Mouse (Mus musculus): ENCODE data around the gene Wiz. TPM values are rescaled to one million over a fixed set of nuclear protein-coding genes. Genes with fewer than 3 reads are reported as not detected.

Wiz gene
- polyA plus RNA-seq, 1 experiment from 2014 or later: 27.6 TPM

- peak; percentile 62 for DNase-seq (ENCODE audit: low spot score)
Observed at GRCm38 (mm10) chr17:32388370-32389100, 704 bp downstream of the Wiz start.

GRCm38 (mm10) chr17:32387986-32388369 is 1.3 kb downstream of the Wiz start:
- H3K27ac ChIP-seq (replicated peaks; ENCODE audit: low read depth, low read length): no peak overlapping the region
- H3K9ac ChIP-seq (ENCODE audit: low read depth, low read length): peak overlapping the region; percentile 84

More at GRCm38 (mm10) chr17:32388370-32389100, 704 bp downstream of the Wiz start:
- Histone ChIP-seq H3K9me3 (ENCODE audit: control insufficient read depth, low read length) (no peaks in the 10 kb centered on the region), H3K27me3 (replicated peaks; ENCODE audit: control insufficient read depth, insufficient read depth, low read length) (peaks cover 35% of the 10 kb centered on the region), H3K27ac (replicated peaks; ENCODE audit: low read depth, low read length) (peak overlapping the region; percentile 82), H3K9ac (ENCODE audit: low read depth, low read length) (peak overlapping the region; percentile 84), H3K4me2 (ENCODE audit: low read depth, low read length) (peak overlapping the region; percentile 98), H3K4me3 (ENCODE audit: low read depth, low read length) (peak overlapping the region; percentile 78), H3K36me3 (ENCODE audit: control insufficient read depth, insufficient read depth, low read length) (peaks cover 21% of the 10 kb centered on the region), H3K4me1 (ENCODE audit: control insufficient read depth, insufficient read depth, low read length) (peaks cover 4% of the 10 kb centered on the region; the same call in 1 of the 2 replicates)
- peak; percentile 45 for ATAC-seq (ENCODE audit: low read depth)
- WGBS: 2% methylated on average over 15 of the region's 39 CpGs

GRCm38 (mm10) chr17:32386659-32387432 is 2.4 kb downstream of the Wiz start:
- Histone ChIP-seq H3K9ac (ENCODE audit: low read depth, low read length) (no peak overlapping the region), H3K4me2 (ENCODE audit: low read depth, low read length) (no peak overlapping the region), H3K36me3 (ENCODE audit: control insufficient read depth, insufficient read depth, low read length) (peaks cover 29% of the 10 kb centered on the region), H3K27ac (replicated peaks; ENCODE audit: low read depth, low read length) (no peak overlapping the region), H3K27me3 (replicated peaks; ENCODE audit: control insufficient read depth, insufficient read depth, low read length) (peaks cover 19% of the 10 kb centered on the region), H3K9me3 (ENCODE audit: control insufficient read depth, low read length) (no peaks in the 10 kb centered on the region), H3K4me1 (ENCODE audit: control insufficient read depth, insufficient read depth, low read length) (peaks cover 4% of the 10 kb centered on the region; the same call in 1 of the 2 replicates), H3K4me3 (ENCODE audit: low read depth, low read length) (no peak overlapping the region)
- no peak for ATAC-seq (ENCODE audit: low read depth)
- WGBS: 67% methylated on average over 9 of the region's 9 CpGs
- peak; percentile 35 for DNase-seq (ENCODE audit: low spot score)

More at GRCm38 (mm10) chr17:32387986-32388369, 1.3 kb downstream of the Wiz start:
- no peaks in the 10 kb centered on the region for H3K9me3 ChIP-seq (ENCODE audit: control insufficient read depth, low read length)
- ATAC-seq (ENCODE audit: low read depth): no peak
- peaks cover 30% of the 10 kb centered on the region for H3K27me3 ChIP-seq (replicated peaks; ENCODE audit: control insufficient read depth, insufficient read depth, low read length)
- peaks cover 4% of the 10 kb centered on the region; the same call in 1 of the 2 replicates for H3K4me1 ChIP-seq (ENCODE audit: control insufficient read depth, insufficient read depth, low read length)
- 31% methylated on average over 7 of the region's 7 CpGs for WGBS
- H3K4me3 ChIP-seq (ENCODE audit: low read depth, low read length): peak overlapping the region; percentile 78
- peaks cover 24% of the 10 kb centered on the region for H3K36me3 ChIP-seq (ENCODE audit: control insufficient read depth, insufficient read depth, low read length)
- H3K4me2 ChIP-seq (ENCODE audit: low read depth, low read length): peak overlapping the region; percentile 98
- DNase-seq (ENCODE audit: low spot score): no peak

DNA sequence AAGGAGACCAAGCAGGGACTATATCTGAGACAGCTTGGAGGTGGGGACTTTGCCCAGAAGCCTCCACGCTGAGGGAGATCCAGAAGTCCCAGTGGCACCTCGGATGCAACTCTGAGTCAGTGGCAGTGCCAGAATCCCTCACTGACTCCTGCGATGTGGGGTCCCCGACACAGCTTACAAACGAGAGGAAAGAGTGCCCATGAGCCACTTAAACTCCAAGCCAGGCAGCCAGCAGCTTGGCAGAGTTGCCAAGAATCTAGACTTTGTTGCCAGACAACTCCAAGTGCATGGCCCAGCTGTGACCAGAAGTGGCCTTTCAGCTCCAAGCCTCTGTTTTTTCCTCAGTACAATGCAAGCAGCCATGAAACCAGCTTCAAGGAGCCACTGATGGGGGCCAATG is 5.6 kb downstream of the Wiz start:
- WGBS: 90% methylated on average over 5 of the region's 5 CpGs
- Histone ChIP-seq H3K9me3 (ENCODE audit: control insufficient read depth, low read length) (no peaks in the 10 kb centered on the region), H3K27me3 (replicated peaks; ENCODE audit: control insufficient read depth, insufficient read depth, low read length) (no peaks in the 10 kb centered on the region)

GRCm38 (mm10) chr17:32382576-32382975 is 6.7 kb downstream of the Wiz start:
- Histone ChIP-seq H3K9ac (ENCODE audit: low read depth, low read length) (no peak overlapping the region), H3K9me3 (ENCODE audit: control insufficient read depth, low read length) (no peaks in the 10 kb centered on the region), H3K4me2 (ENCODE audit: low read depth, low read length) (no peak overlapping the region), H3K4me1 (ENCODE audit: control insufficient read depth, insufficient read depth, low read length) (no peaks in the 10 kb centered on the region), H3K27me3 (replicated peaks; ENCODE audit: control insufficient read depth, insufficient read depth, low read length) (no peaks in the 10 kb centered on the region), H3K36me3 (ENCODE audit: control insufficient read depth, insufficient read depth, low read length) (peaks cover 38% of the 10 kb centered on the region), H3K27ac (replicated peaks; ENCODE audit: low read depth, low read length) (no peak overlapping the region), H3K4me3 (ENCODE audit: low read depth, low read length) (no peak overlapping the region)
- ATAC-seq (ENCODE audit: low read depth) (no peak), DNase-seq (ENCODE audit: low spot score) (no peak)
- 91% methylated on average over 7 of the region's 7 CpGs for WGBS

More for the DNA sequence above, 5.6 kb downstream of the Wiz start:
- Histone ChIP-seq H3K27ac (replicated peaks; ENCODE audit: low read depth, low read length) (no peak overlapping the region), H3K9ac (ENCODE audit: low read depth, low read length) (no peak overlapping the region), H3K4me2 (ENCODE audit: low read depth, low read length) (no peak overlapping the region), H3K36me3 (ENCODE audit: control insufficient read depth, insufficient read depth, low read length) (peaks cover 38% of the 10 kb centered on the region), H3K4me1 (ENCODE audit: control insufficient read depth, insufficient read depth, low read length) (peaks cover 4% of the 10 kb centered on the region; the same call in 1 of the 2 replicates), H3K4me3 (ENCODE audit: low read depth, low read length) (no peak overlapping the region)
- no peak for DNase-seq (ENCODE audit: low spot score)
- ATAC-seq (ENCODE audit: low read depth): no peak

DNA sequence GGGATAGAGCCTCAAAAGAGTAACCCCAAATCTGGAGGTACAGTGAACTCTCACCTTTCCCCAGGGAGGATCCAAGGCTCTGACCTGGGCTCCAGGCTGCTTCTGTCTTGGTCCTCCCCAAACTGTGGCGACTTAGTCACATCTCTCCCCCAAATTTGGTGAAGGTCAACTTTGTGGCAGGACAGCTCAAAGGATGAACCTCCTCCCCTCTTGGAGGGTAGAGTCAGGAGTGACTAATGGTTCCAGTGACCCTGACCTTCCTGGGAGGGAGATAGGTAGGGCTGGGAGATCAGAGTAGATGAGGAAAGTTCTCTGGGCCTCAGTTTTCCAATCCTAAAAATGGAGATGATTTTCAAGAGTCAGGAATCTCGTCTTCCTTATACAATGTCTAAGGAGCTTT is 10.5 kb downstream of the Wiz start:
- Histone ChIP-seq H3K4me2 (ENCODE audit: low read depth, low read length) (no peak overlapping the region), H3K27ac (replicated peaks; ENCODE audit: low read depth, low read length) (no peak overlapping the region), H3K4me1 (ENCODE audit: control insufficient read depth, insufficient read depth, low read length) (no peaks in the 10 kb centered on the region), H3K4me3 (ENCODE audit: low read depth, low read length) (no peak overlapping the region), H3K9ac (ENCODE audit: low read depth, low read length) (no peak overlapping the region), H3K27me3 (replicated peaks; ENCODE audit: control insufficient read depth, insufficient read depth, low read length) (no peaks in the 10 kb centered on the region), H3K36me3 (ENCODE audit: control insufficient read depth, insufficient read depth, low read length) (peaks cover 24% of the 10 kb centered on the region; the same call in 1 of the 2 replicates), H3K9me3 (ENCODE audit: control insufficient read depth, low read length) (no peaks in the 10 kb centered on the region)
- WGBS: 82% methylated on average over 2 of the region's 2 CpGs
- DNase-seq (ENCODE audit: low spot score) (no peak), ATAC-seq (ENCODE audit: low read depth) (no peak)

GRCm38 (mm10) chr17:32377137-32377536 is 12.1 kb downstream of the Wiz start:
- no peak overlapping the region for H3K9ac ChIP-seq (ENCODE audit: low read depth, low read length)
- H3K27ac ChIP-seq (replicated peaks; ENCODE audit: low read depth, low read length): no peak overlapping the region
- 84% methylated on average over 9 of the region's 9 CpGs for WGBS
- no peaks in the 10 kb centered on the region for H3K27me3 ChIP-seq (replicated peaks; ENCODE audit: control insufficient read depth, insufficient read depth, low read length)
- no peaks in the 10 kb centered on the region for H3K4me1 ChIP-seq (ENCODE audit: control insufficient read depth, insufficient read depth, low read length)
- DNase-seq (ENCODE audit: low spot score) (no peak), ATAC-seq (ENCODE audit: low read depth) (no peak)
- no peak overlapping the region for H3K4me3 ChIP-seq (ENCODE audit: low read depth, low read length)
- no peaks in the 10 kb centered on the region for H3K9me3 ChIP-seq (ENCODE audit: control insufficient read depth, low read length)
- peaks cover 15% of the 10 kb centered on the region; the same call in 1 of the 2 replicates for H3K36me3 ChIP-seq (ENCODE audit: control insufficient read depth, insufficient read depth, low read length)
- no peak overlapping the region for H3K4me2 ChIP-seq (ENCODE audit: low read depth, low read length)

DNA sequence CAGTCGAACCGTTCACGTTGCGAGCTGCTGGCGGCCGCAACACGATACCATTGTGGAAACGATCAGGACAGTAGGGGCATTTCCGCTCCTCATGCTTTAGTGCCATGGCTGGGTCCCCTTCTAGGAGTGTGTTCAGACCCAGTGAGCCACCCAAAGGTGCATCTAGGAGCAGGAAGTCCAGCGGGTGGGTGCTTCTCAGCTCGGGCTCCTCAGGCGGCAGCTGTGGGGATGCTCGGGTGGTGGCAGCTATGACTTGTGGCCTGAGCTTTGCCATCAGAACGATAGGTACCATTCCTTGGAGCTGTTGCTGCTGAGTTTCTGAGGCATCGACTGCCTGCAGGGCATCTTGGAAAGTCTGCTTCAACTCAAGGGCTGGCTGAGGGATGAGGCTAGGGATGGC is 12.8 kb downstream of the Wiz start:
- no peak overlapping the region for H3K9ac ChIP-seq (ENCODE audit: low read depth, low read length)
- H3K4me2 ChIP-seq (ENCODE audit: low read depth, low read length): no peak overlapping the region
- H3K4me3 ChIP-seq (ENCODE audit: low read depth, low read length): no peak overlapping the region
- no peak overlapping the region for H3K27ac ChIP-seq (replicated peaks; ENCODE audit: low read depth, low read length)
- no peak for ATAC-seq (ENCODE audit: low read depth)
- 71% methylated on average over 15 of the region's 15 CpGs for WGBS
- H3K27me3 ChIP-seq (replicated peaks; ENCODE audit: control insufficient read depth, insufficient read depth, low read length): no peaks in the 10 kb centered on the region
- H3K9me3 ChIP-seq (ENCODE audit: control insufficient read depth, low read length): no peaks in the 10 kb centered on the region
- H3K36me3 ChIP-seq (ENCODE audit: control insufficient read depth, insufficient read depth, low read length): peaks cover 15% of the 10 kb centered on the region; the same call in 1 of the 2 replicates
- no peak for DNase-seq (ENCODE audit: low spot score)
- no peaks in the 10 kb centered on the region for H3K4me1 ChIP-seq (ENCODE audit: control insufficient read depth, insufficient read depth, low read length)
